Mouse (Mus musculus) c-Kit-positive CD71-positive TER-119-negative erythroid progenitor cells, embryonic 14.5 days (primary cell): Measurements from ENCODE around the gene Pgm2.

Experiments used
- DNase-seq: peaks from one replicate; pipeline ENCODE4 v3.0.0-alpha.2; 2013; ENCODE audit warnings: low read depth

The Pgm2 gene

DNA sequence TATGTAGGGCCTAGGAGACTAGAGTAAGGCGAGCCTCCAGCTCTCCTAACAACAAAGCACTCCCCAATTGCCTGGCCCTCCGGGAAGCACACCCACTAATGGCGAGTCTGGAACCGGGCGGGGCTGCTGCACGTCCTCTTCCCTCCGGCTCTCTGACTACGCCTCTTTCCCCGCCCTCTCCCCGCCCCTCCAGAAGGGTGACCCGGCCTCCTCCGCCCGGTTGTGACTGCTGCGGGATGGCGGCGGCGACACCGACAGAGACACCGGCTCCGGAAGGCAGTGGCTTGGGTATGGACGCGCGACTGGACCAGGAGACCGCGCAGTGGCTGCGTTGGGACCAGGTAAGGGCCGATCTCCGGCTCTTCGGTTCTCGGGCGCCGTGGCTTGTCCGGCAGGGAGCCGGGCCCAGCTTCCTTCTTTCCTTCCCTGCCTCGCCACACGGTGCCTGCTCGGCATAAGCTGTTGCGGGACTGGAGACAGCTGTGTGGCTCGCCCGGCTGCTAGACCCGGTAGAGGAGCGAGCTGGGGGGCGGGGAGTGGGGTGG lies at the start of gene Pgm2:
TSS of gene Pgm2 (plus strand) at position 203 of the 545 bp plus-strand sequence.
- DNase-seq = peak; percentile 91

DNA sequence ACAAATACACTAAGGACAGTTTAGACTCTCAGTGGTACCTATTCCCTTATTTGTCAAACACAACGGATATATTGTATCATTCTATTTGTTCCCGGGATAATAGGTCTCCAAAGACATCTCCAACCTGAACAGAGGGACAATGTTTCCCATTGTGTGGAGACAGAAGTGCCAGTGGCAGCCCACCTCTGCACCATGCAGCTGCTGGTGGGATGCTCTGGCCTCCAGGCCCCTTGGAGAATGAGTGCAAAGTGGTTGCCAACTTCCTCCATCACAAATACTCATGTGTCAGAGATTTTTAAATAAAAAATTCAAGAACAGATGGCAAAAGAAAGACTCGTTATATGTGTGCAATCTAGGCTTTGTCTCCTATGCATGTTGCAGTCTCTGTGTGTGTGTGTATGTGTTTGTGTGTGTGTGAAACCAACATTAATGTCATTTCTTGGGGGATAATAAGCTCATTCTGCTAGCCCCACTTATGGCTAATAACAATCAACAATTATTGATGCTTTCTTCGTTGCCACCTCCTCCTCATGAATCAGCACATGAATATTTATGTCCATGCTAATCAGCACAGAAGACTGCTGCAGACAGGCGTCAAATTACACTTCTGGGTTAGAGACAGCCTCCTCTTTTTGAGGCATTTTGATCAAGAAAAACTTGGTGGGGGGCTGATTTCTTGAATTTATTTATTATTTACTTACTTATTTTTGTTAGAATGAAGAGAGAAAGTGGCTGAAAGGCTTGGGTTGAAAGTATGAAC lies 48.9 kb upstream of the Pgm2 start:
- no peak for DNase-seq

DNA sequence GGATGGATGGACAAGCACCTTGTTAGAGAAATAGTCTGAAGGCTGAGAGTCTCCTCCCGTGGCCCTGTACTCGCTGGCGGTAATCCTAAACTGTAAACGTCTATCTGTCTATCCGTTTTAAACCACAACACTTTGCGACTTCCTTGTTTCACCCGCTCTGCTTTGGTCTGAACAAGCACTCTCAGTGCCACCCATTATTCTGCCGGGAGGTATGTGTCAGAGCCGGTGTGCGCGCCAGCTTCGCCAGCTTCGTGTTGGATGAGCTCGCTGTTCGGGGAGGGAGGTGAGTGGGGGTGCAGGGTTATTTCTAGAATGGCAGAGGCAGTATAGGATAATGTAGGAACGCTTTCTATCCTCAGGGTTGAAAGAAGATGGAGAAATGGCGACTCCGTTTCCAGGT lies 48.0 kb upstream of the Pgm2 start:
- no peak for DNase-seq

DNA sequence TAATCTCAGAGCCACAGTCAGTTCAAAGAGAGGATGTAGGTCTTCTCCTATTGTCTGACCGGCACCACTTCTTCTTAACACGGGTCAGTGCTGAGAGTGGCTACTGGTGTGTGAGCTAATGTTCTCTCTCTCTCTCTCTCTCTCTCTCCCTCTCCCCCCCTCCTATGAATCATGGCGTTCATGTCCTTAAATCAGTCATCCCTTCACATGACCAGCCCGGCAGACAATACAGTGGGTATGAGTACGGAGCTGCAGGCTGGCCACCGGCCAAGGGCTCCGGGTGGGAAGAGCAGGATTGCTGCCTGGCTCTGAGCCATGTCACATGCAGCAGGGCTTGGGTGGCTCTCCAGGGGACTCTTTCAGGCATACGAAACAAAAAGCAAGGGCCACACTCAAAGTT lies 47.2 kb upstream of the Pgm2 start:
- DNase-seq = no peak

DNA sequence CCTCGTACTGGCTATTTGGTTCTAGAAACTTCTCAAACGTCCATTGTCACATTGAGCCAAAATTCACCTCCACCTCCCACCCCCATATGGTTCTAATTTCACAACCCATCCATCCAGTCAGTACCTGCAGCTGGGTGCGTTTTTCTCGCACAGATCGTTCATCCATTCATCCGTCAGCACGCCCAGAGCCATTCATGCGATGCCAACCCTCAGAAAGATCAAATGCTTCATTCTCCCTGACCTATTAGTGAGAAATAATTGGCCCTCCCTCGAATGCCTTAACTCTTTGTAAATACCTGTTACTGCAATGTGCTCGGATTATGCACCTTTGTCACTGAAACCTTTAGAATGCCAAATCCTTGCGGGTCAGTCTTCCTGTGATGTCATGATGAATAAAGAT lies 45.8 kb upstream of the Pgm2 start:
- no peak for DNase-seq

DNA sequence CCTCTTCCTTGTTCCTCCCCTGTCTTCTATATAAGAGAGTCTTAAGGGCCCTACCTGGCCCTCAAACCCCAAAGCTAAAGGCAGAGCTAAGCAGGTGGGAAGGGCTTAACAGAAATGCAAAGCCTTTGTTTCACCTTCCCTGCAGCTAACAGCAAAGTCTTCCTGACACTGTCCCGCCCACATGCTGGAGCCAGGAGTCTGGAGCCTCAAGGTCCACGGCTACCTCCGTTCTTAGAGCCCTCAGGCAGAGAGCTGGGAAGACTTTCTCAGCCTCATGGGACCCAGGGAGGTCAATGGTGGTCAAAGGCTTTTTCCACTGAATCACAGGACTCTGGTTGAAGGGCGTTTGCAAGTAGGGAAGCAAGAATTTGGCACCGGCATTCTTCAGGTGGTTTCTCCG lies 44.8 kb upstream of the Pgm2 start:
- DNase-seq = no peak

DNA sequence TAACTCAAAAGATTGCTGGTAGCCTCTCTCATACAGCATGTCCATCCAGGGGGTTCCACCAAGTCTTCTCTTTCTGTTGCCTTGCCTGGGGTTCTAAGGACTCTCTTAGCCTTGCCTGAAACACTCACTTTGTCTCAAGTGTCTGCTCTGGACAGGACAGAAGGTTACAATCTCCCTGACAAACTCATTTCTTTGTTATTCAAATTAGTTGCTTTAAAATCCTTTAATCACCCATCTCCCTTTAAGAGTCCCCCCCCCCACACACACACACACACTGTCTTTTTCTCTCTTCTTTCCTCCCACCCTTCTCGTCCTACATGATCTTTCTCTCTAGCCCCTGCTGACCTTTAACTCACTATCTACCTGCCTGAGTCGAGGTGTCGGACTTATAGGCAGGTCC lies 44.1 kb upstream of the Pgm2 start:
- DNase-seq = no peak

DNA sequence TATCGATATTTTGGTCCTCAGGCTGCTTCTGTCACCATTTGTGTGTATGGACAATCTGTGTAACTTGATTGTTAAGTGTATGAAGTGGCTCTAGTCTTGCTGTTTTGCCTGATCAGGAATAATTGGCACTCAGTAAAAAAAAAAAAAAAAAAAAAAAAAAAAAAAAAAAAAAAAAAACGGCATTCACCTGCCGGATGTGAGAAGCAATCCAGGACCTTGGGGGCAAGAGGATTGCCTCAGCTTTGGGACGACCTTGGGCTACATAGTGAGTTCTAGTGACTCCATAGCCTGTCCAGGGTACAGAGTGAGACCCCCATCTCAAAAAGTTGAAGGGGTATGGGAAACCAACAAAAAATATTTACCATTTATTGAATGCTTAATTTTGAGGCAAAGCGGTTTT lies 43.5 kb upstream of the Pgm2 start:
- no peak for DNase-seq

DNA sequence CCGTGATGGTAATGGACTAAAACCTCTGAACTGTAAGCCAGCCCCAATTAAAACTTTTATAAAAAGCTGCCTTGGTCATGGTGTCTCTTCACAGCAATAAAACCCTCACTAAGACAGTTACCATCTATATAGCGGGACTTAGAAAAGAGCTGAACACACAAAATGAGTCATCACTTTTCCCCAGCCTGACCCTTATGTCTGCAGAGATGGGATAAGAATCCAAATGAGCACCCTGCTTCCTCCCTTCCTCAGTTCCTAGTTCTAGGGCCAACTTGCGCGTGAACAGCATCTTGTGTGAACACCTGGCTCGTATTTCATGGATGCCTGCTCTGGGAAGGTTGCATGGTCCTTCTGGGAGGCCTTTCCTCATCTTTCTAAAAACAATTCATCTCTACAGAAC lies 39.7 kb upstream of the Pgm2 start:
- DNase-seq = no peak

DNA sequence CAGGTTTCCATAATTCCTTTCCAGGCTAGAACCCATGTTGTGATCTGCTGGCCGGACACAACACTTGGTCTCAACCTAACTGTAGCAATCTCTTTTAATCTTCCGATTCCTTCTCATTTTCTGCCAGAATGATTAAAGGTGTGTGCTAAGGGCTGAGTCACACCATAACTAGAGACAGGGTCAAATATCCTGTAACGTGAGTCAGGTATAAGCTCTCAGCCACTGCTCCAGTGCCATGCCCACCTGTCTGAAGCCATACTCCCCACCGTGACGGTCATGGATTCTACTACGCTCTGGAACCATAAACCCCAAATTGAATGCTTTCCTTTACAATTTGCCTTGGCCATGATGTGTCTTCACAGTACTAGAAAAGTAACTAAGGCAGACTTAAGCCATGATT lies 36.5 kb upstream of the Pgm2 start:
- DNase-seq = no peak

DNA sequence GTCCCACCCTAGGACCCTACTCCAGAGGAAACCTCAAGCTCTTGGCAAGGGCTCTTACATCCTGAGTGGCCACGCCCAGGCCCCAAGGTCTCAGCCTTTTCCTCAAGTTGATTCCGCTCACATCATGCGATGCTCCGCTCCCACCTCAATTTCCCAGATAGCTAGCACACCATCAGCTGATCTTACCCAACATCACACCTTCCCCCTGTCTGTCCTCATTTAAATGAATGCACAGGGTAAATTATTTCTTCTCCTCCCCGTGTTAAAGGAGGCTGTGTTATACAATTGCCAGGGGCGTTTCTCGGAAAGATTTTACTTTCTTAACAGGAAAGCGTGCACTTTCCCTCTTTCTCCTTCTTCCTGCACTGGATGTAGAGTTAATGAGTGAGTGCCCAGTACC lies 31.9 kb upstream of the Pgm2 start:
- no peak for DNase-seq

DNA sequence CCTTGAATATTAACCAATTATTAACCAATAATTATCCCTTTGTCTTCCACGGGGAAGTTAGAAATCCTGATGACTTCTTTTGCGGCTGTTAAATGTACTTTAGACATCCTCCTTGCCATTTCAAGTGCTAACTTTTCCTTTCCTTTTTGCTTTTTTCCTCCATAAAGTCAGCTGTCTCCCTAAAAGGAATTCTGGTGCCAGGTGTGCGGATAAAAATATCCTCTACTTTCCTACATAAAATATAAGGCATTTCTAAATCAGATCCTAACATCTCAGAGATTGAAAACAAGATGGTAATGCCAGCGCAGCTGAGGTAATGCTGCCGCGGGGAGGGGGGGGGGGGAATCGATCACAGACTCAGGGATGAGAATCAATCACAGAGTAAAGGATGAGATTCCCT lies 31.1 kb upstream of the Pgm2 start:
- DNase-seq = no peak

DNA sequence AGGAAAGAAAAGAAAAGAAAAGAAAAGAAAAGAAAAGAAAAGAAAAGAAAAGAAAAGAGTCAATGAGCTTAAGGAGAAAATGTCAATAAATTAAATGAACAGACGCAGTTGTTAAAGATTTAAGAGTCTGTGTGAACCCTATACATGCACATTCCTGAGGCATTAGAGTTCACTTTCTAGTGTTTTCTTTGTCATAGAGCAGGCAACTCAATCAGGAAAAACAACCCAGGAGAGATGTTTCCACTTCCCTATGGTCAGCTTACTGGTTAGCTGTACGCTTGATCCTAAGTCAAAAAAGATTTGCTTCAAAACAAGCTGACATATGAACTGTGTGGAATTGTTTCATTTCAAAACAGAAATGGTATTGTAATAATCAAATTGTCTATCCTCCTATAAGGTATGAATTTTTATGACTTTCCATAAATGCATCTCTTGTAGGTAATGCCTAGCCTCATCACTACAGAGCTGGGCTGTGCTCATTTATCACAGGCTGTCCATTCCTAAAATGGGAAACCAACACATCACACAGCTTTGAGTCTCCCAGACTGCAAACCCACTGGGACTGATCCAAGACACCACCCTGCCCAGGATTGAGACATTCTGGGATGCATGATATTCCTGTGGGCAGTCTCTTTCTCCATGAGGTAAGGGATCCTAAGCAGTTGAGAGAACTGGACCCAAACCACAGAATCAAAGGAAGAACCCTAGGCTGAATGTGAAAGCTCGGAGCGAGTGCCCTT lies 29.7 kb upstream of the Pgm2 start:
- no peak for DNase-seq

DNA sequence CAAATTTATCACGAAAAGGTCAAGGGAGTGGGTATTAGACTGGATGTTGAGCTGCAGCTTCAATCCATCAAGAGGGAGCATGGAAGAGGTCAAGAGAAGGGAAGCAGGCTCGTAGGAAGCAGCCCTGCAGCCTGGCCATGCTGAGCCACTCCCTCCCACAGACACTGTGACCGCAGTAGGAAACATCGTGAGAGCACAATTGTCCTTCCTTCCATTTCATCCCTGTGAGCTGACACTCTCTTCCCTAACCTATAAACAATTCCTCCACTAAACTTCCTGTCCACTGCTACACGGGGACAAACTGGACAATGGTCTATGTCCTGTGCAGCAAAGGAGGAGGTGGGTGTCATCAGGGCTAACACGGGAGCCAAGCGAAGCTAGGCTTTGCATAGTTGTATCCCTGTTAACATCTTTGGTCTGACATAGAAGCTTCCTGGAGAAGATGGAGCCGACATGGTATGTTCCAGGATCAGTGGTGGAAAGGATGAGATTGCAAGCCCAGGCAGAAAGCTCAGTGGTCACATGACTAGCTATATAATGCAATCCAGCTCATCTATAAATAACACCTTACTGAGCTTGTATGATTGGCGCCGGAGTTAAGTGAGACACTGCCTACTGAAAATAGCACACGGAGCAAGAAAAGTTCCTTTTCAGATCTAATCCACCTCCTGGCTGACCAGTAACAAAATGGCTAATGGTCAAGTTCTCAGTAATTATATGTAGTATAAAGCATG lies 29.0 kb upstream of the Pgm2 start:
- DNase-seq = no peak

DNA sequence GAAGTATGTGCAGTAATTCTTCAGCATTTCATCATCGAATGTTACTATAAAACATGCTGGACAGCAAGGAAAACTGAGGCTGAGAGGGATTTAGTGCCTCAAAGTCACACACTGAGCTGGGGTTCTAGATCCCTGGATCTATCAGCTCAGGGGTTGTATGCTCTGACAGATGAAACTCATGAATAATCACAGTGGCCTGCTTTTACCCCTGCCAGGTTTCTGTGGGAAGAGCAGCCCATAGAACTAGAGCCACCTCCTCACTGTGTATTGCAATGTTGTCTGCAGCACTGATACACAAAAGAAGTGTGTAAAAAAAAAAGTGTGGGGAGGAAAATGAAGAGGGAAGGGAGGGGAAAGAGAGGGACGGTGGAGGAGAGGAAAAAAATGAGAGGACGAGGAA lies 28.3 kb upstream of the Pgm2 start:
- no peak for DNase-seq

DNA sequence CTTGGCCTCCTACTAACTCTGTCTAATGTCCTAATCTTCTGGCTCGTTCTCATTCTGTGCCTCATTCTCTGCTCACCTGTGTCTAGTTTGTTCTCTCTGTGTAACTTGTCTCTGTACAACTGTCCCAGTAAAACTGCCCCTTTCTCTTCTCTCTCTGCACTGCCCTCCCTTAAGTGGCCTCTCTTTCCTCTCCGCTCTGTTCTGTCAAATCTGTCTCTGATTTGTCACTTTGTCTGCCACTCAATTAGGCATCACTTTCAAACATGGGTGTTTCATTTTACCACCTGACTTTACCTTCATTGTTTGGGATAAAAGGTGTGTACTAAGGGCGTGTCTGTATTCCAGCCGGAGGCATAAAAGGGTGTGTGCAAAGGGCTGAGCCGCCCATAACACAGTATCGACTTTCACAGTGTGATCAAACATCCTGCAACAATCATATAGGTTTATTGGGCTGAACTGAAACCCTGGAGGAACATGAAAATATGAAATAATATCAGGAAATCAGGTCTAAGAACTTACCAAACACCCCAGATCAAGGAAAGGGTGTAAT lies 27.2 kb upstream of the Pgm2 start:
- no peak for DNase-seq

DNA sequence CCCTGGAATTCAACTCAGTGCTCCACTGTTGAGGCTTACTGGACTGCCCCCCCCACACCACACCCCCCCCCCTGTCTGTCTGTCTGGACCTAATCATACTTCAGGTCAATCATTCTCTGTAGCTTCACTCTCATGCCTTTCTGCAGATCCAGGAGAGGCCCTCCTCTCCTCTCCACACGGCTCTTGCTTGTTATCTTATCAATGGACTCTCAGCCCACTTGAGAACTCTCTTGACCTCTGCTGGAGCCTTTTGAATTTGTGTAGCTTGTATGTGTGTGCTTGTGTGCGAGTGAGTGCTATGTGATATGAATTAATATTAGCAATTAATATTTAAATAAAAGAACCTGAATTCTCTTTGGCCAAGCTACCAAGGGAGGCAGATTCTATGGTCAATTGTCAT lies 26.6 kb upstream of the Pgm2 start:
- no peak for DNase-seq

DNA sequence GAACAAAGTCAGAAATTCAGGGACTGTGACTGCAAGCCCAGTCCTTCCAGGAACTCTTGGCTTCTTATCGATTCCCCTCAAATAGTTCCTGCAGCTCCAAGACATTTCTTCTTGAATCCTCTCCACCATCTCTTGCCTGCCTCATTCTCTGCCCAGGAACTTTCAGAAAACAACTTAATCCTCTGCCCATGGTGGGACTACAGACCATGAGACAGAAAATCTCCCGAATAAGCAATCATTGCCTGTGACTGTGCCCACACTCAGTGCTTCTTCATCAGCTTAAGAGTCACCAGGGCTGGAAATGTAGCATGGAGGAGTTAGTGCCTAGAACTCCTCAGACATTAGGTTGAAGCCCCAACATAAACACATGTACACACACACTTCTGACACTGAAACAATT lies 25.2 kb upstream of the Pgm2 start:
- DNase-seq = no peak

DNA sequence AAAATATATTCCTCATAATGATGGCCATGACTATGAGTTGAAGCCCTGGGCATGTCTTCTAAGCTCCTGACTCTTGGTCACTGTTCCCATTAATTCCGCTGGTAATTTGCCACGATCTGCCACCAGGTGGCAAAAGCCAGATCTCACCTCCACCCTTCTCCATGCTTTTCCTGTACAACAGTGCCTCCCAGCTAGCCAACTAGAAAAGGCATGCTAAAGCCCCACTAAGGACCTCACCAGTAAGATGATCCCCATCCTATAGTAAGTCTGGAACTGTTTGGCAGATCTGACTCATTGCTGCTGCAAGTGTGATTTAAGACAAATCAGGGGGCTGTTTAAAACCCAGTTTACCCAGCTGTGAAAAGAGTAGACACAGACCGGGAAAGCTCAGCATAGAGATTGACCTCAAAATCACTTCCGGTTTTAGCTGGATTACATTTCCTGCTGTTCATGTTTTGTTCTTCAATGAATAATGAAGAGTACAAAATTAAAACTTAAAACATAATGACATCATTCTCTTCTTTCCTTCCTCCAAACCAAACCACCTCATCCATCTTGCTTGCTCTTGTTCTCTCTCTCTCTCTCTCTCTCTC lies 22.6 kb upstream of the Pgm2 start:
- DNase-seq = peak; percentile 28

DNA sequence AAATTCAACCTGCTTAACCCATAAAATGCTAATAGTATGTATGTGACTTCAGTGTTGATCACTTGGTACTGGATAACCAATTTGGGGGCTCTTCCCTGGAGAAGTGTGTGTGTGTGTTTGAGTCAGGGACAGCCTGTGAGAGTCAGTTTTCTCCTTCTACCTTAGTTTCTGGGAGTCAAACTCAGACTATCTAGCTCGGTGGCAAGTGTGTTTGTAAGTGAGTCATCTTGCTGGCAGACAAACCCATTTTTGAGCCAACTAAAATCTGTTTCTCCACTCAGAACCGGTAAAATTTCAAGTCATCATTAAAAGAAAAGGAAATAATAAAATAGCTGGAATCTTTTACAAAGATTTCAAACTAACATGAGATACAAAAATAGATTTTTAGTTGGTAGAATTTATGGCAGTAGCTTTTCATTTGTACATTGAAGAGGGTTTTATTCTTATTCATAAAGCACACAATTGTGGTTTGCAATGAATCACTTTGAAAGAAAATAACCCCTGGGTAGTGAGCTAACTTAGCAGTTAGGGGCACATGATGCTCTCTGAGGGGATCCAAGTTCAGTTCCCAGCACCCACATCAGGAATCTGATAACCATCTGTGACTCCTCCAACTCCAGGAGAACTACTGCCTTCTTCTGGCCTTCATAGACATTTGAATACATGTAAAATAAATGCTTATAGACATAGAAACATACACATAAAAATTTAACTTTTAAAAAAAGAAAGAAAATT lies 21.8 kb upstream of the Pgm2 start:
- DNase-seq = no peak

DNA sequence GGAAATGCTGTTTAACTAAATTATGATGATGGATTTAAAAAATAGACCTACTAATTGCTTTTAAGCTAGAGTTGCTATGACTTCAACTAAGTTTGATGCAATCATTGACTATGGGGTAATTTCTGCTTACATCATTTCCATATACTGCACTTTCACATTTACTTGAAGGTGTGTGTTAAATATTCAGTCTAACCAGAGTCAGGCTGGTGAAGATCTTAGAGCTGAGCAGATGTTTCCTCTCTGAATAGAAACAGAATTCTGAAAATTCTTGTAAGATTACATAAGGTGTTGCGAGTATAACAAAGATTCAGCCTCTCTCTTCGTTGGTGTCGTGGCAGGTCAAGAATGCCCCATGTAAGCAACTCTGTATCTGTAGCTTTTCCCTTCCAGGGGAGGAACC lies 18.3 kb upstream of the Pgm2 start:
- DNase-seq = no peak

DNA sequence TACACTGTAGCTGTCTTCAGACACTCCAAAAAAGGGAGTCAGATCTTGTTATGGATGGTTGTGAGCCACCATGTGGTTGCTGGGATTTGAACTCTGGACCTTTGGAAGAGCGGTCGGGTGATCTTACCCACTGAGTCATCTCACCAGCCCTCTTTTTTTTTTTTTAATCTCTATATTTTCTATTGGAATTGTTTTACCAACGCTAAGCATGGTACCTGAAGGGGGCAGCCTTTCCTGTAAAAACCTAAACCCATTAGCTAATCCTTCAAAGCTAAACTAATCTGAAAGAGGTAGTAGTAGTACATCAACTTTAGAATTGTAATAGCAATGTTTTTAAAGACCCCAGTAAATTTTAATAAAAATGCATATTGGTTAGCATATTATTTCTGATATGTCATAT lies 17.2 kb upstream of the Pgm2 start:
- DNase-seq = no peak
